ENCODE assay signal across 8 mouse cellular contexts in the genomic region with DNA sequence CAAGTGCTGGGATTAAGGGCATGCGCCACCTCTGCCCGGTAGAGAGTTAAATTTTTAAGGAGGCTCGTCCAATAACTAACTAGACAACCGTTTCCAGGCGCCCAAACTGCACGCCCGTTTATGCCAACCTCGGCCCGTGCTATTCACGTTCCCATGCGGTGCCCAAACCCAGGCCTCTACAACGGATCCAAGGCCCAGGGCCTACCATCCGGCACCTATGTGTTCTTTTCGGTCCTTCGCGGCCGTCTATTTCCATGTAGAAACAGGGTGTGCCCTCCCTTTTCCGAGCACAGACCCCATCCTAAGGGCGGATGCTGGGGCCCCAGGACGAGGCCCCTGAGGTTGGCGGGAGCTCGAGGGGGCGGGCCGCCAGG. TPM values are rescaled to one million over a fixed set of nuclear protein-coding genes. Genes with fewer than 3 reads are reported as not detected.
DNase-seq lines count a peak whose midpoint lies in the region; ATAC-seq and TF ChIP-seq lines count a peak whose summit lies in the region.

No protein-coding gene starts in this region.

- H3K36me3 ChIP-seq in spleen, adult 2 months (ENCODE audit: control insufficient read depth, insufficient read depth, low read length): no peaks in the 10 kb centered on the region
- H3K36me3 ChIP-seq in liver, embryonic 11.5 days (ENCODE audit: control insufficient read depth, insufficient read depth, low read length): no peaks in the 10 kb centered on the region
- H3K36me3 ChIP-seq in stomach, postnatal 0 days (ENCODE audit: control insufficient read depth, insufficient read depth, low read length): no peaks in the 10 kb centered on the region

- TF ChIP-seq POLR2A in cerebellum, adult 2 months (IDR thresholded peaks at IDR 0.05; ENCODE audit: borderline replicate concordance, insufficient read depth, low read length): no peak
- no peak for TF ChIP-seq POLR2A in spleen, adult 2 months (IDR thresholded peaks at IDR 0.05; ENCODE audit: low read depth, low read length)

- TF ChIP-seq EP300 in stomach, postnatal 0 days (optimal IDR thresholded peaks at IDR 0.05): no peak

- H3K4me2 ChIP-seq in liver, embryonic 11.5 days: peak overlapping the region; percentile 99
- H3K4me2 ChIP-seq in stomach, postnatal 0 days (replicated peaks; ENCODE audit: low read depth): peak overlapping the region; percentile 64

- intact Hi-C loops in gastrocnemius, postnatal 36 days (cut with DNase I): loop anchor here (5.0 kb wide), 1 partner anchor 623 kb away; no protein-coding TSS in a partner anchor

- peak overlapping the region; percentile 40 for H3K27ac ChIP-seq in cerebellum, adult 2 months (ENCODE audit: insufficient read depth, low read length)
- H3K27ac ChIP-seq in spleen, adult 2 months (ENCODE audit: insufficient read depth, low read length): peak overlapping the region; percentile 76
- peak overlapping the region; percentile 88 for H3K27ac ChIP-seq in liver, embryonic 11.5 days (ENCODE audit: low read depth, low read length)
- peak overlapping the region; percentile 92 for H3K27ac ChIP-seq in stomach, postnatal 0 days (replicated peaks)

- WGBS in cerebellum, adult 2 months: 2% methylated on average over 24 of the region's 24 CpGs
- 3% methylated on average over 24 of the region's 24 CpGs for WGBS in spleen, adult 2 months
- WGBS in liver, embryonic 11.5 days: 3% methylated on average over 24 of the region's 24 CpGs
- under 1% methylated on average over 23 of the region's 24 CpGs for WGBS in stomach, postnatal 0 days

- H3K27me3 ChIP-seq in cerebellum, adult 2 months (ENCODE audit: control insufficient read depth, insufficient read depth, low read length): no peaks in the 10 kb centered on the region
- no peaks in the 10 kb centered on the region for H3K27me3 ChIP-seq in spleen, adult 2 months (ENCODE audit: control insufficient read depth, insufficient read depth, low read length)
- H3K27me3 ChIP-seq in liver, embryonic 11.5 days (replicated peaks; ENCODE audit: control insufficient read depth, insufficient read depth, low read length): no peaks in the 10 kb centered on the region
- no peaks in the 10 kb centered on the region for H3K27me3 ChIP-seq in stomach, postnatal 0 days (ENCODE audit: control insufficient read depth, insufficient read depth, low read length)

- peak overlapping the region; percentile 80 for H3K9ac ChIP-seq in liver, embryonic 11.5 days (ENCODE audit: low read depth, low read length)
- peak overlapping the region; percentile 68 for H3K9ac ChIP-seq in stomach, postnatal 0 days (ENCODE audit: low read length)

- TF ChIP-seq CTCF in cerebellum, adult 2 months (IDR thresholded peaks at IDR 0.05; ENCODE audit: borderline replicate concordance, insufficient read depth, low read depth, low read length): no peak
- no peak for TF ChIP-seq CTCF in spleen, adult 2 months (IDR thresholded peaks at IDR 0.05; ENCODE audit: extremely low read depth, insufficient read depth, insufficient read length, insufficient replicate concordance)
- no peak for TF ChIP-seq CTCF in stomach, postnatal 0 days (IDR thresholded peaks at IDR 0.05; ENCODE audit: low read depth)

- no peak for ATAC-seq in liver, embryonic 11.5 days (replicated peaks; ENCODE audit: low FRiP score)
- ATAC-seq in stomach, postnatal 0 days (ENCODE audit: low FRiP score, low TSS enrichment): no peak; the same call in 1 of the 2 replicates

- no peak for DNase-seq in cerebellum, adult 2 months
- no peak for DNase-seq in cerebellum, adult 11 months
- DNase-seq in spleen, adult 2 months (ENCODE audit: low read depth in 1 of 2, low spot score in 2 of 2): no peak
- no peak for DNase-seq in spleen, postnatal 14 days (ENCODE audit: low spot score in 2 of 2)
- DNase-seq in liver, embryonic 11.5 days (ENCODE audit: low spot score): no peak
- no peak for DNase-seq in stomach, postnatal 0 days (ENCODE audit: low spot score)
- no peak for DNase-seq in gastrocnemius, postnatal 36 days
- no peak for DNase-seq in gastrocnemius, postnatal 25 days

- H3K4me1 ChIP-seq in cerebellum, adult 2 months (ENCODE audit: control insufficient read depth, insufficient read depth, low read length): peaks cover 2% of the 10 kb centered on the region; the same call in 1 of the 2 replicates
- H3K4me1 ChIP-seq in spleen, adult 2 months (ENCODE audit: control insufficient read depth, insufficient read depth, insufficient read length): peaks cover 4% of the 10 kb centered on the region; the same call in 1 of the 2 replicates
- H3K4me1 ChIP-seq in liver, embryonic 11.5 days (replicated peaks; ENCODE audit: control insufficient read depth, insufficient read depth, low read length): peaks cover 21% of the 10 kb centered on the region
- H3K4me1 ChIP-seq in stomach, postnatal 0 days (replicated peaks; ENCODE audit: control insufficient read depth, insufficient read depth): no peaks in the 10 kb centered on the region

- H3K4me3 ChIP-seq in cerebellum, adult 2 months (replicated peaks; ENCODE audit: insufficient read depth, low read depth, low read length): peak overlapping the region; percentile 54
- peak overlapping the region; percentile 100 for H3K4me3 ChIP-seq in spleen, adult 2 months (ENCODE audit: extremely low read depth, insufficient read depth, insufficient read length)
- peak overlapping the region; percentile 98 for H3K4me3 ChIP-seq in liver, embryonic 11.5 days (ENCODE audit: low read depth, low read length)
- peak overlapping the region; percentile 58 for H3K4me3 ChIP-seq in stomach, postnatal 0 days (ENCODE audit: low read depth, low read length)

- H3K9me3 ChIP-seq in liver, embryonic 11.5 days (ENCODE audit: control insufficient read depth, low read length): no peaks in the 10 kb centered on the region
- H3K9me3 ChIP-seq in stomach, postnatal 0 days (ENCODE audit: control insufficient read depth, low read length): no peaks in the 10 kb centered on the region

RNA-seq across cellular contexts. Expression of a gene that starts 0.8 kb away (rescaled TPM):
- 39.4 and 44.1 TPM in 2 replicates for polyA plus RNA-seq in cerebellum, adult 2 months (2012; rRNA removed)
- polyA plus RNA-seq in spleen, adult 2 months (2012; rRNA removed): 3.9 and 4.5 TPM in 2 replicates
- 118 and 131 TPM in 2 replicates for polyA plus RNA-seq in liver, embryonic 11.5 days (2014; fragmentation: Nextera tagmentation; extraction: Ambion mirVana)
- polyA plus RNA-seq in stomach, postnatal 0 days (2015; fragmentation: Nextera tagmentation; extraction: Ambion mirVana): 20.9 and 21.4 TPM in 2 replicates
- 10 to 100 TPM; 21.7 to 22.4 TPM for total RNA-seq in gastrocnemius, postnatal 36 days (2021)
- total RNA-seq in gastrocnemius, postnatal 25 days (2021): 10 to 100 TPM; 23.7 to 24.5 TPM

RNA-seq across cellular contexts. Expression of a gene that starts 51.7 kb away (rescaled TPM):
- 51.1 and 57.2 TPM in 2 replicates for polyA plus RNA-seq in cerebellum, adult 2 months (2012; rRNA removed)
- polyA plus RNA-seq in spleen, adult 2 months (2012; rRNA removed): 4.9 and 5.6 TPM in 2 replicates
- 19.7 and 21.8 TPM in 2 replicates for polyA plus RNA-seq in liver, embryonic 11.5 days (2014; fragmentation: Nextera tagmentation; extraction: Ambion mirVana)
- polyA plus RNA-seq in stomach, postnatal 0 days (2015; fragmentation: Nextera tagmentation; extraction: Ambion mirVana): 11.8 and 12.8 TPM in 2 replicates
- total RNA-seq in gastrocnemius, postnatal 36 days (2021): 10 to 100 TPM; 29.7 to 39.6 TPM
- total RNA-seq in gastrocnemius, postnatal 25 days (2021): 10 to 100 TPM; 30.2 to 35.4 TPM

Comparison
In these comparisons a context has a peak if more than half of its experiments do, and no peak if none do; other contexts are left out.
1. H3K27ac ChIP-seq: peak in every context shown above with its lines; median percentile 92 in stomach, postnatal 0 days; 88 in liver, embryonic 11.5 days; 76 in spleen, adult 2 months; 40 in cerebellum, adult 2 months.